Mouse (Mus musculus): ENCODE measurements around the gene Siva1.

Gene Siva1

DNA sequence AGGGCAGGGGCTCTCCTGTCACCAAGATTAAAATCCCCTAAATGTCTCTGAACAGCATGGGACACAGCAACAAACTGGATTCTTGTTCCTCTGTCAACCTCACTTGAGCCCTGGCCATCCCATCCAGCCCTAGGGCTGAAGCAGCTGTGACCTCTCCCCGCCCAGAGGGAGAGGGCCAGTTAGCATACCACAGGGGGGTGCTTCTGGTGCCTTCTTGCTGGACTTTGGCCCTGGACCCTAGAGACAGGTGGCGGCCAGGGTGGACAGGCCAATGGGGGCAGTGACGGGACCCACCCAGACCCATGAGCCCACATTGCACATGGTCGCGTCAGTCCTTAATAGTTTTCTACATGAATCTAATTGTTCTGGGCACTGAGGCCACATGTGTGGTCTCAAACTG lies 9.6 kb downstream of the Siva1 start:
- no peak for DNase-seq (ENCODE audit: extremely low read depth, low read depth, low spot score)

DNA sequence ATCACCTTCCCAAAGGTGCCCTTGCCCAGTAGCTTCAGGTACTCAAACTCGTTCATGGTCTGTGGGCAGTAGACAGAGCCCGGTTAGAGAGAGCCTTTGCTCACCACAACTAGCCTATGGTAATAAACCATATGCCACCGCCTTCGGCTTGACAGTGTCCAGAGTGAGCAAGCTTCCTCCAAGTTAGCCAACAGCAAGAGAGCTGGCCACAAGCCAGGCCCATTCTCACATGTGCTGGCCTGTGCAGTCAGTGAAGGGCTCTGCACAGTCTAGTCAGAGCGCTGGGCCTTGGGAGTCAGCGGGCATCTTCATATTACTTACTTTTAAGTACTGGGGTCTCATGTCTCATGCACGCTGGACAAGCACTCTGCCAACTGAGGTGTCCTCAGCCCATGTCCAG lies 14.1 kb downstream of the Siva1 start:
- DNase-seq (ENCODE audit: extremely low read depth, low read depth, low spot score): no peak

DNA sequence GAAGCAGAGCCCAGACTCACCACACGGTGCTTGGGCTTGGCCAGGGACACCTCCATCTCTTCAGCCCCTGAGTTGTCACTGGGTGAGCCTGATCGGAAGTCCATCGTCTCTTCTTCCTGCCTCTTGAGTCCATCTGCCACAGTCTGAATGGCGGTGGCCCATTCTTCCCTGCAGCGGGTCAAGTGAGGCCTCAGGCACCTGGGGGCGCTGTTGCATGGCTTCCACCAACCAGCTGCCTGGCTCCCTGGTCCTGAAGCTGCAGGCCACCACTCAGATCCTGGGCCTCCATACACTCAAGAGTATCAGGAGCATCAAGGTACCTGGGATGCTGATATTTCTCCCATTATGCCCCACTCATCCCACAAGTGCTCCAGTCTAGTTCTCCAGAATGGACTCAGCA lies 14.6 kb downstream of the Siva1 start:
- no peak for DNase-seq (ENCODE audit: extremely low read depth, low read depth, low spot score)

DNA sequence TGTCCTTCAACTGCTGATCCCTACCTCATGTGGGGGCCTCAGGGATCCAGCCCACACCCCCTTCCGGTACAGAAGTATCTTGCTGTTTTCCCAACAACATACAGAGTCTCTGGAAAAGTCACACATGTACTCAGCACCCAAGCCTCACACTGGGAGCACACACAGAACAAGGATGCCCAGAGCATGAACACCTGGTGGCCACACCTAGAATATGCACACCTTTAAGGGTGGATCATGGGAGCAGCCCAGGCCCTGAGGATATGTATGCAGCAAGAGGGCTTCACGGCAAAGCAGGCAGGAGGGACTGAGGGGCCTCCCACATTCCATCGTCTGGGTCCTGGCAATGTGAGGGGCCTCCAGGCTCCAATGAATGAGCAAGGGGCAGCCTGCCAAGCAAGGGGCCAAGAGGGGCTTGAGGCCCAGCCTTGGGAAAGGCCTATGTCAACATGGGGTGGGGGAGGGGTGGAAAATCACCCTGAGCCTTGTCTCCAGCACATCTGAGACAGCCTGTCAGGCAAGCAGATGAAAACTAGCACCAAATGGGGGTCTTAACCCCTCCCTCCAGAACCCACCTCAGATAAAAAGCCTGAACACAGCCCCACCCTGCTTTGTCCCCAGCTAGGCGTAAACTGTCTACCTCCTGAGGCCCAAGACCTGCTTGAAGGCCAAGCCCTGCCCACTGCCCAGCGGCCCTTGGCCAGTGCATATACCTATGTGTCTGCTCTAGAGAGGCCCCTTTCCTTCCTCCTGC lies 16.3 kb downstream of the Siva1 start:
- DNase-seq (ENCODE audit: extremely low read depth, low read depth, low spot score): no peak

DNA sequence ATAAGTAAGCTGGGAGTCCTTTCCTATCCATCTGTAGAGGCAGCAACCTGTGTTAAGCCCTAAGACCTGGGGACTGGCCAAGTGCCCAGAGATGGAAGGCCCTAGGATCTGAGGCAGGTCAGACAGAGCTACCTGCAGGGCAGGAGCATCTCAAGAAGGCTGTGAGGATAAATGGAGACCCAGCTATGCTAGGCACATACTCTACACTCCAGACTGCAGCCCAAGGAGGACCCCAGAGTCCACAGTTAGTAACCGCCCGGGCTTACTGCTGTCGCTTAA lies 16.8 kb downstream of the Siva1 start:
- DNase-seq (ENCODE audit: extremely low read depth, low read depth, low spot score): no peak

DNA sequence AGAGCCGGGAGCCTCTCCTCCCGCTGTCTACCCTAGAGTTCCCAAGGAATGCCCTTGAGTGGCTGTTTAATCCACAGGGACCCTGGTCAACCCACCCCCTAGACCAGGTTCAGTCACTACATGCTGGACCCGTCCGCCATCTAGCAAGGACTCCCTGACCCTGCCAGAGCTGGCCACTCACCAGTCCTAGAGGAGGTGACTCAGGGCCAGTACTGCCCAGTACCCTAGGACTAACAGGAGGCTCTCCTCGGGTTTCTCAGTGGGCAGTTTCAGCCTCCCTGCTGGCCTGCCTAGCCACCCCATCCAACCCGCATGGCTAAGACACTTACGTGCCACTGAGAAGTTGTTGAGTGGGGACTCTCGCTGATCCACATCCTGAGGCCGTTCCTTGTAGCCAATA lies 17.4 kb downstream of the Siva1 start:
- DNase-seq (ENCODE audit: extremely low read depth, low read depth, low spot score): no peak

DNA sequence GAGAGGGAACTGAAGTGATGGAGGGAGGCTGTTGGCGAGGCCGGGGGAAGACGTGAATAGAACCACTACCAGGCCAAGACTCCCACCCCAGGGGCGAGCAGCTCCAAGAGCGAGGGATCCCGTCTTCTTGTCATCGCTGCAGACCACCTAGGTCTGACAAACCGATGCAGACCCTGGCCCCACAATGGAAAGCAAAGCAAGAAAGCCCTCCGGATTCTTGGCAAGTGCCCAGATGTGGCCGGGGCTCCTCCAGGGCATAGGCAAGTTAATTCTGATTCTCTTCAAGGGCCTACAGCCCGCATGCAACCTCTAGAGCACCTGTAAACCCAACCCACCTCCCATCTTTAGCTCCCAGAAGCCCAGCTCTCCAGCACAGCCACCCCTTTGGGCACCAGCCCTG lies 18.8 kb downstream of the Siva1 start:
- no peak for DNase-seq (ENCODE audit: extremely low read depth, low read depth, low spot score)

DNA sequence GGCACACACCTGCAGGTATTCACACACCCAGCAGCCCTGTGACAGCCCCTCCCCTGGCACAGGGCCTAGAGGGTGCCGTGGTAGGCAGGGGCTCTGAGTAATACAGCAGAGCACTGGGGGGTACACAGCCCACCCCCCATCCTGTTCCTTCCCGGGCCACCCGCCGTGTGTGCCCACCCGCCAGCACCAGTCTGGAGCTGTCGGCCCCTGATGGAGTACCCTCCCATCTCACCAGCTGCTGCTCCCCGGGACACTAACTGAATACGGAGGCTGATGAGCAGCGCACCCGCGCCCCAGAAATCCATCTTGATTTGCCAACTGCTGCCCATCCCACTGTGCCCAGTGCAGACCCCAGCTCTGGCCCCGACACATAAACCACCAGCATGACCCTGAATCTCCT lies 19.2 kb downstream of the Siva1 start:
- no peak for DNase-seq (ENCODE audit: extremely low read depth, low read depth, low spot score)

DNA sequence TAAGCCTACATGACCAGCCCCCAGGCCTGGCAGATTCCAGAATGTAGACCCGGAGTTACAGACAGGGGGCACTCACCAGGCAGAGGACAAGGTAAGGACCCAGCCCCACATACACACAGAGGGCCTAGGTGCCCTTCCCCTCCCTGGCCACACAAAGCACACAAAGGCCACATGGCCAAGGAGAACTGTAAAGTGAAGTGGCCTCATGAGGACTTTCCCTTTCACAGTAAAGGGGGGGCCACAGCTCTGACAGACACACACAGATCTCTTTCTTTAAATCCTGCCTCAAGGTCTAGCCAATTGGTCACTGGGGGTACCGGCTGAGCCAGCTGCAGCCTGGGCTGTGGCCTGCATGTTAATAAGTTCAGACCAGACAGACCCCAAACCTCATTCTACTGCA lies 19.6 kb downstream of the Siva1 start:
- no peak for DNase-seq (ENCODE audit: extremely low read depth, low read depth, low spot score)

DNA sequence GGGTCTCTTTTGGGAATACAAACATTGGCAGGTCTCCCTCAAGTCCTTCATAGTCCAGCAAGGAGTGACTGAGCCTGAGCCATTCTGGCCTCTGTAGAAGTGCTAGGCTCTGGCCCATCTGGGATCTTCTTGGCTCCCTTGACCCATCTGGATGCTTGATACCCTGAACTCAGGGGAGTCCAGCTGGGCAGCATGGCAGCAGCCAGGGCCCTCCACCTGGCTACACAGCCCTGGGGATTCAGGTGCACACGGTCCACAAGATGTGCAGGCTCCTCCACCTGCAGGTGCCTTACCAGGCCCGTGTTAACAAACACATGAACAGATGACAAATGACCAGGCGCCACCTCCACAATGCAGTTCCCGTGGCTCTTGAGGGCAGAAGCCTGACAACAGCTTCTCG lies 20.2 kb downstream of the Siva1 start:
- DNase-seq (ENCODE audit: extremely low read depth, low read depth, low spot score): no peak

DNA sequence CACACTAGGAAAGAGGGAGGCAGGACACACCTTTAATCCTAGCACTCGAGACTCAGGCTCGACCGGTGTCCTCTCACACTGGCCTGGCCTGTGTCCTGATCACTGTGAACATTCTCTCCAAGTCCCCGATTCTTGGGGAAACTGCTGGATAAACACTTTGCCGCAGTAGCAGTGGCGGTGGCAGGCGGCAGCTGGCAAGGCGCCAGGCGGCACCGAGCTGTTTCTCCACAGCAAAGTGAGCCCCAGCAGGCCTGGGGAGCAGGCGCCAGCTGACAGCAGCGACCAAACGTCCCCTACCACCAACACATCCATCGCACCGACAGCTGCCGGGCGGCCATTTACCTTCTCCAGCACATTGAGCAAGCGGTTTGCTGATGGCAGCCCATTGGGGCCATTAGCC lies 21.0 kb downstream of the Siva1 start:
- DNase-seq (ENCODE audit: extremely low read depth, low read depth, low spot score): no peak

DNA sequence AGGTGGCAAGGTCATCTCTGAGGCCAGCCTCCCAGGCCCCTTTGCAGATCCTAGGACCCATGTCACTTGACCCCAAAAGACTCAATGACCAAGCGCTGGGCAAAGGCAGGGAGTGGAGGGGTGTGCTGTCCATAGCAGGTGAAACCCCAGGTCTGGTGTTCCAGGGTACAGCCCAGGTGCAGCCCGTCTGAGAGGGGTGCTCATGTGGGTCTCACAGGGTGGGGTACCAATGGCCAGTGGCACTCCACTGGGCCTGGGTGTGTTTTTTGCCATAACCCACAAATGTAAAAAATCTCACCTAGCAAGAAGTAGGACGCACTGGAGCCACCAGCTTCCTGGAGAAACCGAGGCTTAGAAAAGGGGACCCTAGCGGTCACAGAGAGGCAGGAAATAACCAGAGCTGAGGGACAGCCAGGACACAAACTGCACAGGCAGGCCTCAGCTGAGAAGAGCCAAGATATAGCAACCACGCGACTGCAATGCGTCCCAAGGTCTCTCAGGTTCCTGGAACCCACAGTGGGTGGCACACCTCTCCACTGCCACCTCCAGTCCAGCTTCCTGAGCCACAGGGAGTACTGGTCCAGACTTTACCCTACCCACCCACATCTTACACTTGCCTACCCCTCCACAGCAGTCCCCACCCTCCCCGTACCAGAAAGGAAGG lies 21.5 kb downstream of the Siva1 start:
- DNase-seq (ENCODE audit: extremely low read depth, low read depth, low spot score): no peak

DNA sequence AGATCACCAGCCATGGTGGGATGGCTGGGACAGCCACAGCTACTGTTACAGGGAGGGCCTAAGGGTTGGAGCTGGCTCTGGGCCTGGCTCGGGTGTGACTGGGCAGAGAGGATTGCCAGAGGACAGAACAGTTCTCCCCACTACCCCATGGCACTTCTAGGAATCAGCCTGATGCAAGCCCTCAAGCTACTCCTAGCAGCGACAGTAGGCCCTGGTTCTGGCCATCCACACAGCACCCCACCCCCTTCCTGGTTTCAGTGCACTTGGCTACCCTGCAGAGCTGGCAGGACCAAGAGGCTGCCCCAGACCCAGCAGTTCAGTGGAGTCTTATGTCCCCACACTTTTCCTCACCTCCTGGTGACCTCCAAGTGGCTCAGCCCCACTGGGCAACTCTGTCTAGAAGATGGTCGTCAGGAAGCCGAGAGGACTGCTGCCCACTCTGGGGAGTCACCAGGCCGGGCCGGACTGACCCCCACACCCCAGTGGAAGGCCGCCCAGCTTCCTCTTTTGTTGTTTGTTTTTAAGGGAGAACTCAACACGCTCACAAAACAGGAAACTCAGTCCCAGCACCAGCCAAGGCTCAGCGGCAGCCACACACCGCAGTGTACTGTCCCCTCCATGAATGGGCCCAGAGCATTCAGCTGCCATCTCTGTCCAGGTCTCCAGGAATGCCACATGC lies 23.3 kb downstream of the Siva1 start:
- DNase-seq (ENCODE audit: extremely low read depth, low read depth, low spot score): no peak

DNA sequence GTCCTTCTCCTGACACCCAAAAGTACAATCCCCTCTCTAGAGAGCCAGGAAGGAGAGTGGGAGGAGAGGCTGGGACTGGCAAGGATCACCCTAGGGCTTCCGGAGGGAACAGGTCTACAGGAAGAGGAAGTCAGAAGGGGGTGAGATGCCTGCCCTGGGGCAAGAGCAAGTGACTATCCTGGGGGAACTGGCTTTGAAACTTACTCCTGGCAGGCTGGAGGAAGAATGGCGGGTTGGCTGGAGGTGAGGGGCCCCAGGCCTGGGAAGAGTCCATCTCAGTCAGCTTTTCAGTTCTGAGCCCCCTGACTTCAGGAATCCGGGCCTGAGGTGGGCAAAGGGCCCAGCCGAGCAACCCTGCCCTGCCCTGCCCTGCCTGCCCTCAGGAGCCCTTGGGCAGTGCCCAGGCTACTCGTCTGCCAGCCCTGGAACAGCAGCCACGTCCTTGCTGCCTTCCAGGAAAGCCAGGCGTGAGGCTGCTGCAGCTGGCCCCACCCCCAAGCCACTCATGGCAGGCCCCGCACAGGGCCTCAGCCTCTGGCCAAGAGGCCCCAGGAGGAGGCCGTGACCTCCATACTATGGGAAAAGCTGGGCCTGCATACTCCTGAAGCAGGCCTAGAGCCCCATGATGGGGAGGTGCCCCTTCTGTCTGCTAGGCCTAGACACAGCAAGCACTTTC lies 26.4 kb downstream of the Siva1 start:
- DNase-seq (ENCODE audit: extremely low read depth, low read depth, low spot score): no peak

DNA sequence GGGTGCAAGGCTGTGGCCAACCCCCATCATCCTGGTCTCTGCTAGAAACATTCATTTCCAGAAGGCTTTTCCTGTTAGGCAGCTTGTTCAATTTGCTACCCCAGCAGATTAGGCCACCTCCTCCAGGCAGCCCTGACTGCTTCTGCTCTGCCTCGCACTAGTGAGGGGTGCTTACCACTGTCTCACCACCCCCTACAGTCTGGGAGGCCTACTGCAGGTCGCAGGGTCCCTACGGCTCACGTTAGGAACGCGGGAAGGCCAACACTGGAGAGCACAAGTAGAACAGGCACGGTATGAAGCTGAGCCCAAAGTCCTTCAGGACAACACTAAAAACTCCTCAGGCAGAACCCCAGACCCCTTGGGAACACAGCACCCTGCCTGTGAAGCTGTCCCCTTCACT lies 27.4 kb downstream of the Siva1 start:
- DNase-seq (ENCODE audit: extremely low read depth, low read depth, low spot score): no peak

DNA sequence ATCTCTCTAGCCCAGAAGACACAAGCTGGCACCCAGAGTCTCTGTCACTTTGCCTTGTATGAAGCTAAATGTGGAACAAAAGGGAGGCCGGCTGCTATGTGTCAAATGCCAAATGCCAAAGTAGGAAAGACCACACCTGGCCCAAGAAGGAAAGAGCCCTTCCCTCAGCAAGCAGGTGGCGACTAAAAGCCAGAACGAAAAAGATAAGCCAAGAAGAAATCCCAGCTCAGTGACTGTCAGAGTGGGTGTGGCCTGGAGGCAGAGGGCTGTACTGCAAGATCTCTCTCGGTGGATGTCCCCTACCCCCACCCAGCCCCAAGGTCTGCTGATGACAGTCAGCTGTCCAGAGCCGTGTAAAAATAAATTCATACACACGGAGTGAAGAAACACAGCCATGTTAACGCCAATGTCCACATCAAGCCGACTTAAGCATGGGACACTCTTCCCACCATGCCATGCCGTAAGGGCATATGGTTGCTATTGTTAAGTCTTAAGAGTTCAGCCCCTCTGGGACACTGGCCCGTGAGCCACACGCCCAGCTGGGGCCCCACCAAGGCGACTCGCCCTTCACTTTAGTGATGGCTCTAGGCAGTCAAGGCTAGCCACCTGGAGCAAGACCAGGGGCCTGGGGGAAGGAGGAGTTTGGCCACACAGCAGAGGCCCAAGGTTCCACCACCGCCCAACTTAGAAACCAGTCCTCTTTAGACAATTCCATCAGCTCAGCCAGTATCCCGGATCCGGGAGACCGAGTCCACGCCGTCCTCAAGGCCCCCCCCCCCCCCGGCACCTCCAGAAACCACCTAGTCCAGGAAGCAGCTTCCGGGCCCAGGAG lies 28.5 kb downstream of the Siva1 start:
- no peak for DNase-seq (ENCODE audit: extremely low read depth, low read depth, low spot score)

DNA sequence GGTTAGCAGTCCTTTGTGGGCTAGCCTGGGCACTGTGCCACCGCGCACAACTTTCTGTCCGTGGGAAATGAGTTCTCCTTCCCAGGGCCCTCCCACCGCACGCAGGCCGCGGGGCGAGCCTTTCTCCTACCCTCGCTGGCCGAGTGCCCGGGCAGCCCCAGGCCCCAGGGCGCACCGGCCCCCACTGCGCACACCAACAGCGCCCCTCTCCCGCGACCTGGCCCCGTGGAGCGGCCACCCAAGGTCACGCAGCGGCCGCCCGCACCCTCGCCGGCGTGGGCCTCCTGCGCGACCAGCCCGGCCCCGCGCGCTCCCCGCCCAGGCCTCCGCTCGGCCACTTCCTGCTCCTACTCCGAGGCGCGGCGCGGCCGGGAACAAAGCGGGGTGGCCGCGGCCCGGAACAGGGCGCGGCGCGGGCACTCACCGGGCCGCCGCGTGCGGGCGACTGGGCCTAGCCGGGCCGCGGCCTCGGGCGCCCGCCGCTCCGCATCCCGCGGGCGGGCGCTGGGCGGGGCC lies 29.2 kb downstream of the Siva1 start:
- DNase-seq (ENCODE audit: extremely low read depth, low read depth, low spot score): no peak

DNA sequence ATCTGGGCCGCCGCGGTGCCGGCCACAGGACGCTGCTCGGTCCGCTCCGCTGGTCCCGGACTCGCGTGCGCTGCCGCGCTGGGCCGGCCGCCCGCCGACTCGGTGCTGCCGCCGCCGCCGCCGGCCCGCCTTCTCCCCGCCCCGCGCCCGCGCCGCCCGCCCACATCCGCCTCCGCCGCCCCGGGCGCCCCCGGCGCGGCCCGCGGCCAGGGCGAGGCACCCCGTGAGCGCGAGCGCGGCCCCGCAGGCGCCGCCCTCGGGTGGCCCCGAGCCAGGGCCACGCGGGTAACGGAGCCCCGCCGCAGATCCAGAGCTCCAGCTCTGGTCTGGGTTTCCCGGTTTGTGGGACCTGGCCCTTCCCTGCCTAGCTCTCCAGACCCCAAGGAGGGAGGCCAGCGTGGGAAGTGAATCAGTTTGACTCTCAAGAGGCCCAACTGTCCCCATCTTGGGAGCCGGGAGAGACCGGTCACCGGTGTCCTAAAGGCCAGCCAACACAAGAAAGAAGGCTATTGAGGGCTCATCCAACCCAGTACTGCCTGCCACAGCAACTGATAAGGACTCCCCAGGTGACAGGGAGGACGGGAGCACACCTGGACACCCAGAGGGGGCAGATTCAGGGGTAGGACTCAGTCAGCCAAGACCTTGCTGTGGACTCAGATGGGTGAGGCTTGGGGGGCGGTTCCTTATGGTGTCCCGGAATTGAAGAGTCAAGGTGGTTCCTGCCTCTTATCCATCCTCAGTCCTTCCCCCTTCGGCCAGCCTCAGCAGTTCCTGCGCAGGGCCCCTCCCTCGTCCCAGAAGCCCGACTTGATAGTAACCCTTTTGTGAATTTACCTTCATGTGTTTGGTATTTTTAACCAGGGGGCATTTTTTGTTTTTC lies 29.9 kb downstream of the Siva1 start, which contains the start of gene Akt1:
Gene Akt1 (minus strand): TSS at position 753 of the 880 bp plus-strand sequence.
- no peak for DNase-seq (ENCODE audit: extremely low read depth, low read depth, low spot score)

DNA sequence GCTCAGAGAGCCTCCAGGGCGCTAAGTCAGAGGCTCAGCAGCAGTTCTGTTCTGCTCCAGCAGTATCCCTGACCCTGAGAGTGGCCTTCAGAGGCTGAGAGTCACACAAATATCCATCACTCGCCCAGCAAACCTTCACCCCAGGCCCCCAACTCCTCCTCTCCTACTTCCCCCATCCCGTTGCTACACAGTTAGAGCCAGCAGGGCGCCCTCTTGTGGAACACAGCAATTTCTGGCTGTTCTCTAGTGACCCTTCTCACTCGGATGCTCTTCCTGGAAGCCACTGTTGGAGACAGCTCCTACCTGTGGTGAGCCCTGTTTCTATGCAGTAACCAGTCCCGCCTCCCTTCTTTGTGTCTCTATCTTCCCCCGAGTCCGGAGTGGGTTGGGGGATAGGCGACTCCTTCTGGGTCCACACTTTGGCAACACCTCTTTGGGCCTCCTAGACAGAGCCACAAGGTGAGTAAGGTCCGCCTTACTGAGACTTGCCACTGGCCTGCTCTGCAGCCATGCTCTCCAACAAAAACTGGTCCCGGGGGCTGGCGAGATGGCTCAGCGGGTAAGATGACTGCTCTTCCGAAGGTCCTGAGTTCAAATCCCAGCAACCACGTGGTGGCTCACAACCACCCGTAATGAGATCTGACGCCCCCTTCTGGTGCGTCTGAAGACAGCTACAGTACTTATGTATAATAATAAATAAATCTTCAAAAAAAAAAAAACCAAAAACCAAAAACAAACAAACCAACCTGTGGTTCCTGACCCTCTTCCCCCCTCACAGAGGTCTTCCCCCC lies 31.0 kb downstream of the Siva1 start:
- no peak for DNase-seq (ENCODE audit: extremely low read depth, low read depth, low spot score)

Data from fat pad, adult 2 months (tissue).